Mouse (Mus musculus): Measurements from ENCODE around the gene Fbxo17. TPM values are rescaled to one million over a fixed set of nuclear protein-coding genes. Genes with fewer than 3 reads are reported as not detected.

The Fbxo17 gene
- polyA plus RNA-seq, 1 experiment from 2014 or later, result 2.3 TPM

DNA sequence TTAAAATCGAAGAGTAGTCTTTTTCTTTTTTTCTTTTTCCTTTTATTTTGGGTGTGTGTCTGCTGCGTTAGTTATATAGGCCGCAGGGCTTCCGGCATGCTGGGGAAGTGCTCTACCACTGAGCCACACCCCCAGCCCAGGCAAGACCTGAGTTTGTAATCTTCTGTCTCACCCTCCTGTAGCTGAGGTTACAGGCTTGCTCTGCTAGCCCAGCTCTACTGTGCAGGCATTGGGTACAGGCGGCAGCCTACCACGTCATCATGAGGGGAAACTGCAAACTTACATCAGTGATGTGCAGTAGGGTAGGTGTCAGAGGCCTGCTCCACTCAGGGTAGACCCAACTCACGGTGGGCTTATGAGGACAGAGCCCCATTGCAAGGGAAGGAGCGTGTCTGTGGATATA is 64.7 kb downstream of the Fbxo17 start:
- ATAC-seq (ENCODE audit: low FRiP score), result no peak
- no peak for DNase-seq (ENCODE audit: low spot score)
- 90% methylated on average over 8 of the region's 8 CpGs for WGBS
- H3K27me3 ChIP-seq (ENCODE audit: control insufficient read depth, insufficient read depth, low read length), result no peaks in the 10 kb centered on the region
- H3K4me3 ChIP-seq (replicated peaks; ENCODE audit: low read length), result no peak overlapping the region
- no peaks in the 10 kb centered on the region for H3K9me3 ChIP-seq (ENCODE audit: control insufficient read depth, low read length)
- no peak overlapping the region for H3K27ac ChIP-seq
- peaks cover 39% of the 10 kb centered on the region for H3K36me3 ChIP-seq (replicated peaks; ENCODE audit: control insufficient read depth, insufficient read depth)
- H3K4me1 ChIP-seq (replicated peaks; ENCODE audit: control insufficient read depth, insufficient read depth, low read length), result no peaks in the 10 kb centered on the region
- H3K9ac ChIP-seq, result no peak overlapping the region
- no peak overlapping the region for H3K4me2 ChIP-seq (replicated peaks)

GRCm38 (mm10) chr7:28785161-28785560 is 68.6 kb downstream of the Fbxo17 start:
- Histone ChIP-seq H3K9me3 (ENCODE audit: control insufficient read depth, low read length) (no peaks in the 10 kb centered on the region), H3K4me3 (replicated peaks; ENCODE audit: low read length) (no peak overlapping the region), H3K36me3 (replicated peaks; ENCODE audit: control insufficient read depth, insufficient read depth) (peaks cover 31% of the 10 kb centered on the region), H3K27ac (no peak overlapping the region), H3K4me2 (replicated peaks) (no peak overlapping the region), H3K9ac (no peak overlapping the region), H3K27me3 (ENCODE audit: control insufficient read depth, insufficient read depth, low read length) (no peaks in the 10 kb centered on the region), H3K4me1 (replicated peaks; ENCODE audit: control insufficient read depth, insufficient read depth, low read length) (no peaks in the 10 kb centered on the region)
- DNase-seq (ENCODE audit: low spot score), result no peak
- ATAC-seq (ENCODE audit: low FRiP score), result no peak
- WGBS, result 78% methylated on average over 5 of the region's 5 CpGs

Other genes with a start within 250 kb of the Fbxo17 start
- not detected in 2 replicates for gene Ifnl2, start 206.3 kb upstream of the Fbxo17 start, polyA plus RNA-seq (2014; fragmentation: Nextera tagmentation; extraction: Ambion mirVana)
- gene Ifnl3, start 194.0 kb upstream of the Fbxo17 start, polyA plus RNA-seq (2014; fragmentation: Nextera tagmentation; extraction: Ambion mirVana), result not detected in 2 replicates
- gene Sycn, start 175.9 kb upstream of the Fbxo17 start, polyA plus RNA-seq (2014; fragmentation: Nextera tagmentation; extraction: Ambion mirVana), result not detected in 2 replicates
- 0.12 and 0.13 TPM in 2 replicates for gene Nccrp1, start 169.6 kb upstream of the Fbxo17 start, polyA plus RNA-seq (2014; fragmentation: Nextera tagmentation; extraction: Ambion mirVana)
- gene Samd4b, start 118.7 kb upstream of the Fbxo17 start, polyA plus RNA-seq (2014; fragmentation: Nextera tagmentation; extraction: Ambion mirVana), result 26.8 and 27.6 TPM in 2 replicates
- gene Pak4, start 118.6 kb upstream of the Fbxo17 start, polyA plus RNA-seq (2014; fragmentation: Nextera tagmentation; extraction: Ambion mirVana), result 13.2 and 14.2 TPM in 2 replicates
- gene Acp7, start 85.5 kb upstream of the Fbxo17 start, polyA plus RNA-seq (2014; fragmentation: Nextera tagmentation; extraction: Ambion mirVana), result 0.33 and 0.51 TPM in 2 replicates
- gene Fbxo27, start 24.0 kb upstream of the Fbxo17 start, polyA plus RNA-seq (2014; fragmentation: Nextera tagmentation; extraction: Ambion mirVana), result 8.5 and 11.5 TPM in 2 replicates
- 113 and 118 TPM in 2 replicates for gene Mrps12, start 25.0 kb downstream of the Fbxo17 start, polyA plus RNA-seq (2014; fragmentation: Nextera tagmentation; extraction: Ambion mirVana)
- gene Sars2, start 25.2 kb downstream of the Fbxo17 start, polyA plus RNA-seq (2014; fragmentation: Nextera tagmentation; extraction: Ambion mirVana), result 16.6 and 18.2 TPM in 2 replicates
- gene Ccer2, start 39.4 kb downstream of the Fbxo17 start, polyA plus RNA-seq (2014; fragmentation: Nextera tagmentation; extraction: Ambion mirVana), result 0.33 and 0.65 TPM in 2 replicates
- gene Sirt2, start 49.9 kb downstream of the Fbxo17 start, polyA plus RNA-seq (2014; fragmentation: Nextera tagmentation; extraction: Ambion mirVana), result 106 and 113 TPM in 2 replicates
- 62.9 and 68.8 TPM in 2 replicates for gene Nfkbib, start 50.7 kb downstream of the Fbxo17 start, polyA plus RNA-seq (2014; fragmentation: Nextera tagmentation; extraction: Ambion mirVana)
- gene Rinl, start 72.2 kb downstream of the Fbxo17 start, polyA plus RNA-seq (2014; fragmentation: Nextera tagmentation; extraction: Ambion mirVana), result 1.4 and 2.7 TPM in 2 replicates
- 142 and 150 TPM in 2 replicates for gene Hnrnpl, start 91.7 kb downstream of the Fbxo17 start, polyA plus RNA-seq (2014; fragmentation: Nextera tagmentation; extraction: Ambion mirVana)
- 92.6 and 99.0 TPM in 2 replicates for gene Ech1, start 108.4 kb downstream of the Fbxo17 start, polyA plus RNA-seq (2014; fragmentation: Nextera tagmentation; extraction: Ambion mirVana)
- gene Lgals4, start 117.0 kb downstream of the Fbxo17 start, polyA plus RNA-seq (2014; fragmentation: Nextera tagmentation; extraction: Ambion mirVana), result 2.8 and 3.2 TPM in 2 replicates
- gene Lgals7, start 147.0 kb downstream of the Fbxo17 start, polyA plus RNA-seq (2014; fragmentation: Nextera tagmentation; extraction: Ambion mirVana), result 2.9 and 3.0 TPM in 2 replicates
- gene Capn12, start 164.6 kb downstream of the Fbxo17 start, polyA plus RNA-seq (2014; fragmentation: Nextera tagmentation; extraction: Ambion mirVana), result 0.09 and 0.24 TPM in 2 replicates
- gene Actn4, start 245.5 kb downstream of the Fbxo17 start, polyA plus RNA-seq (2014; fragmentation: Nextera tagmentation; extraction: Ambion mirVana), result 133 and 147 TPM in 2 replicates

All from hindbrain, embryonic 14.5 days (tissue).